Mouse (Mus musculus) olfactory bulb, adult 2 months (tissue): ENCODE data around the gene Bcas2.

Experiments used
- CTCF ChIP-seq: fragments of 200-500 bp; IDR thresholded peaks from 2 replicates; pipeline ENCODE4 v1.5.1; 2012; ENCODE audit warnings: low read depth, mild to moderate bottlenecking, low read length, moderate library complexity; ENCODE audit not compliant: insufficient read depth
- POLR2A ChIP-seq: fragments of 200-500 bp; IDR thresholded peaks from 2 replicates; pipeline ENCODE4 v1.6.1; 2012; ENCODE audit warnings: mild to moderate bottlenecking, low read depth, low read length, moderate library complexity; ENCODE audit not compliant: insufficient read depth

DNA sequence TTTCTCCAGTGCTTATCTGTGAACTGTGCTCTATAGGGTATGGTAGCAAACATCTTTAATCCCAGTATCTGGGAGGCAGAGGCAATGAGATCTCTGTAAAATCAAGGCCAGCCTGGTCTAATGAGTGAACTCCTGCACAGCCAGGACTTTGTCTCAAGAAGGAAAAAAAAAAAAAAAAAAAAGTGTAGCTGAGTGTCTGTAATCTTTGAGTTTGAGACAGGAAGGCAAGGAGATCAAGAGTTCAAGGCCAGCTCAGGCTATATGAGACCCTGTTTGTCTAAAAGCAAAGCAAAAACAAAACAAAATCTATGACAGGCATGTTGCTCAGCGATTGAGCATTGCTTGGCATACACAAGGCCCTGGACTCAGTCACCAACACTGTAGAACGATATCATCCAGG is 36.8 kb downstream of the Bcas2 start:
- TF ChIP-seq CTCF (no peak), POLR2A (no peak)
